Mouse (Mus musculus) liver, embryonic 18 days (tissue): Measurements from ENCODE around the gene Krt86. TPM values are rescaled to one million over a fixed set of nuclear protein-coding genes. Genes with fewer than 3 reads are reported as not detected.

ENCODE experiments used
- polyA plus RNA-seq: library from polyadenylated mRNA; depleted of rRNA; stranded (reverse); fragments of >200 nt; gene quantifications from 2 replicates; pipeline ENCODE4 v1.2.3, GENCODE M21; 2012; rRNA removed

Gene Krt86
- 0.07 and 0.22 TPM in 2 replicates for polyA plus RNA-seq

GRCm38 (mm10) chr15:101472952-101473528, at the start of gene Krt86:
Gene Krt86, plus strand, starts transcription at chr15:101473478.

GRCm38 (mm10) chr15:101438555-101438954, 34.7 kb upstream of the Krt86 start, which contains the start of gene Krt87:
Gene Krt87, minus strand, starts transcription at chr15:101438804.

GRCm38 (mm10) chr15:101447444-101447843, 25.8 kb upstream of the Krt86 start, which contains the start of gene Krt88:
Gene Krt88, plus strand, starts transcription at chr15:101447744.

GRCm38 (mm10) chr15:101463651-101464050, 9.6 kb upstream of the Krt86 start, which contains the start of gene Krt81:
Gene Krt81, minus strand, starts transcription at chr15:101463751.

GRCm38 (mm10) chr15:101491431-101491830, 18.2 kb downstream of the Krt86 start, which contains the start of gene Krt83:
Gene Krt83, minus strand, starts transcription at chr15:101491512.

GRCm38 (mm10) chr15:101517161-101517560, 43.9 kb downstream of the Krt86 start, which contains the start of gene Gm49425:
Gene Gm49425, minus strand, starts transcription at chr15:101517261.

Other genes with a start within 250 kb of the Krt86 start
- gene Grasp, start 249.3 kb upstream of the Krt86 start, polyA plus RNA-seq, result 0.85 and 1.2 TPM in 2 replicates
- 0.94 and 0.97 TPM in 2 replicates for gene Nr4a1, start 219.2 kb upstream of the Krt86 start, polyA plus RNA-seq
- gene Atg101, start 189.2 kb upstream of the Krt86 start, polyA plus RNA-seq, result 22.5 and 25.1 TPM in 2 replicates
- 0.43 and 0.51 TPM in 2 replicates for gene 6030408B16Rik, start 180.3 kb upstream of the Krt86 start, polyA plus RNA-seq
- gene Krt80, start 103.3 kb upstream of the Krt86 start, polyA plus RNA-seq, result 0.35 and 0.42 TPM in 2 replicates
- 2.6 and 3.0 TPM in 2 replicates for gene Krt7, start 62.4 kb upstream of the Krt86 start, polyA plus RNA-seq
- not detected in 2 replicates for gene Krt87, start 34.7 kb upstream of the Krt86 start, polyA plus RNA-seq
- not detected in 2 replicates for gene Krt88, start 25.7 kb upstream of the Krt86 start, polyA plus RNA-seq
- gene Krt81, start 9.7 kb upstream of the Krt86 start, polyA plus RNA-seq, result not detected in 2 replicates
- gene Krt83, start 18.0 kb downstream of the Krt86 start, polyA plus RNA-seq, result 0.85 and 1.1 TPM in 2 replicates
- not detected in 2 replicates for gene Gm49425, start 43.8 kb downstream of the Krt86 start, polyA plus RNA-seq
- not detected in 2 replicates for gene Krt84, start 59.3 kb downstream of the Krt86 start, polyA plus RNA-seq
- gene Krt82, start 77.2 kb downstream of the Krt86 start, polyA plus RNA-seq, result not detected in 2 replicates
- gene Krt90, start 89.5 kb downstream of the Krt86 start, polyA plus RNA-seq, result not detected in 2 replicates
- gene Krt75, start 100.4 kb downstream of the Krt86 start, polyA plus RNA-seq, result not detected in 2 replicates
- not detected in 2 replicates for gene Gm5414, start 154.7 kb downstream of the Krt86 start, polyA plus RNA-seq
- not detected in 2 replicates for gene Gm5478, start 173.9 kb downstream of the Krt86 start, polyA plus RNA-seq
- not detected in 2 replicates for gene Krt6b, start 206.8 kb downstream of the Krt86 start, polyA plus RNA-seq
- gene Krt6a, start 220.8 kb downstream of the Krt86 start, polyA plus RNA-seq, result not detected in 2 replicates
- not detected in 2 replicates for gene Krt5, start 239.4 kb downstream of the Krt86 start, polyA plus RNA-seq